Mouse (Mus musculus): ENCODE data around the gene Polr2j.

DNA sequence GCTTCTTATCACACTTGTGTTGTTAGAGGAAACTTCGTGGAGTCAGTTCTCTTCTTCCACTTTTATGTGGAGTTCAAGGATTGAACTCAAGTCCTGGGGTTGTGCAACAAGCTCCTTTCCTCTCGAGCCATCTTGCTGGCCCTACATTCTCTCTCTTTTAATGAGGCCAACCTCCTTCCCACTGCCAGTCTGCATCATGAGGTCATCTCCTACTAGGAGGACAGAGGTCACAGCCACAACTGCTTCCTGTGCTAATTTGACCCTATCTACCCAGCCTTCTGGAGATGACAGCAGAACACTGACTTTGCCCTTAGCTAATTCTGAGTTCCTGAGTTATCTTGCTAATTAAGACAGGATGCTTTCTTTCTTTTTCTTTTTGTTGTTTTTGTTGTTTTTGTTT, 7.9 kb upstream of the Polr2j start:
- TF ChIP-seq CTCF (IDR thresholded peaks at IDR 0.05; ENCODE audit: low read depth) (no peak), EP300 (IDR thresholded peaks at IDR 0.05; ENCODE audit: low read depth) (no peak)

All from liver, embryonic 14.5 days (tissue).